Mouse (Mus musculus) lung, postnatal 25 days (tissue): ENCODE measurements around the gene Vangl1.

ENCODE experiments used
- DNase-seq: peaks from one replicate; pipeline ENCODE4 v3.0.0; 2022; ENCODE audit warnings: low spot score

Vangl1 gene

DNA sequence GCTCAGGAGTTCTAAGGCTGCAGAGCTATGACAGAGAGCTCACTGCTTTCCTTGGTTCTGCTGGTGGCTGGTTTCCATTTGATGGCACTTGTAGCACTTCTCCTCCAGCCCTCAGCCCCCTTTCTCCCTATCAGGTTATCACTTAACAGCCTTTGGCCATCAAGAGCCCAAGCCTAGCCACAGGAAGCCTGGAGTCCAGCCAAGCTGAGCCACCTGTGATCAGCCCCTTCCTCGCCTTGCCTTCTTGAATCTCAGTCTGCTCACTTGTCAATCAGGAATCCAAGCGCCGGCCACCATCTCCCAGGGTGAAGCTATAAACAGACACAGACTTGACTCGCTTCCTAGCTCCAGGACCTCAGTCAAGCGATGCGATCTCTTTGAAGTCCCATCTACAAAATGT is 6.0 kb downstream of the Vangl1 start:
- no peak for DNase-seq

DNA sequence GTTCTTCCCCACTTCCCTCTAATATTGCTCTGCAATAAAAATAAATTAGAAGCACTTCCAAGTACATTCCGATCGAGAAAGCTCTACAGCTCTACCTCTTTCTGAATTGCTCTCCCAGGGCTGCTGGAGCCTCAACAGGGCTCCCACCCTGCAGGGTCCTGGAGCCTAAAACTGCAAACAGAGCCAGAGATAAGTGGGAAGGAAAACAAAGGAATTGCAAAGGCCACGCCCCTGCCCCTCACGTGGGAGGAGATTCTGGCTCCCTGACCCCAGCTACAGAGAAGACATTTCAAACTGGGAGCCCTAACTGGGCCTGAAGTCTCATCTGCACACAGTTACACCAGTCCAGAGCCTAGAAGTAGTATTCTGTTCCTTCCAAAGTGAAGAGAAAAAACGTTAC is 6.7 kb downstream of the Vangl1 start:
- no peak for DNase-seq

DNA sequence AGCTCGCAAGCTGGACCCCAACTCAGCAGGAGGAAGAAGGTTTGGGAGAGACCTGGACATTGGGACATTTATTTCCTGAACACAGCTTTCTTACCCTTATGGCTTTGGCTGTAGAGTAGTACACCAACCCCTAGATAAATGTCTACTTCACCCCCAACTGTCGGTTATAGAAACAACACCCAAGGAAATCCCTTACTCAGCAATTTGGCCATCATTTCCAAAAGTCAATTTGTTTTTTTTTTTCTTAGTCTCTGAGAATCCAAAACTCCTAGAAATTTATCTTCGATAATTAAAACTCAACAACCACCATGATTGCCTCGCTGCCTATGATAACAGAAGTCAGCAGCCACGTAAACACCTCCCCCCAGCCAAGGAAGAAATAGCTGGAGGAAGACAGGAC is 7.3 kb downstream of the Vangl1 start:
- DNase-seq: no peak

DNA sequence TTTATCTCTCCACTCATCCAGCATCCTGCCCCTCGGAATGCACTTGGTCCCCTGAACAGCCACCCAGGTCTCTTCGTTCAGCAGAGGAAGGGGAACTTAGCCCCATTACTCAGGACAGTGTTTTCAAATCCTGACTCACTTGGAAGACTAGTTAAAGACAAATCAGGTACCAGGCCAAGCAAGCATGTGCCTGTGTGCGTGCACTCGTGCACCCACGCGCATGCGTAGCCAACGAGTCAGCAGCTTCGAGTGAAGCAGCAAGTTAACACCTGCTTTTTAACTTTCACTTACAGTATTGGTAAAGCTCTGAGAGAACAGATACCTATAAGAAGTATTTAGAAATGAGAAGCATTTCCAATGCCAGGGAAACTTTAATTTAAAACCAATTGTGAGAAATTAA is 8.3 kb downstream of the Vangl1 start:
- no peak for DNase-seq

DNA sequence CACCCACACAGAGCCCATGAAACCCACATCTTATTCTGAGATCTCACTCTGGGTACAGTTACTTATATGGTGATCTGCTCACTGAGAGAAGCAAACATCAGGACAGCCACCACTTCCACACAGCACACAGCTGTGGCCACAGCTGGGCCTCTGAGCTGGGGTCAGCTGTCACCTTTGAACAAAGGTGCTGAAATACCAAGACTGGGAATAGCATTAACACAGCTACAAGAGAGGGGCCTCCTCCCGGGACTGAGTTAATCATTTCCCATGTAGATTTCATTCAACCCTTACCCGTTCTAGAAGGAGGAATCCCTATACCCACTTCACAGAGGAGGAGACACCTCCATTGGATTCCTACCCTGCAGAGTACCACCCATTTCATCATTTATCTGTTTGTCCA is 8.7 kb downstream of the Vangl1 start:
- no peak for DNase-seq

DNA sequence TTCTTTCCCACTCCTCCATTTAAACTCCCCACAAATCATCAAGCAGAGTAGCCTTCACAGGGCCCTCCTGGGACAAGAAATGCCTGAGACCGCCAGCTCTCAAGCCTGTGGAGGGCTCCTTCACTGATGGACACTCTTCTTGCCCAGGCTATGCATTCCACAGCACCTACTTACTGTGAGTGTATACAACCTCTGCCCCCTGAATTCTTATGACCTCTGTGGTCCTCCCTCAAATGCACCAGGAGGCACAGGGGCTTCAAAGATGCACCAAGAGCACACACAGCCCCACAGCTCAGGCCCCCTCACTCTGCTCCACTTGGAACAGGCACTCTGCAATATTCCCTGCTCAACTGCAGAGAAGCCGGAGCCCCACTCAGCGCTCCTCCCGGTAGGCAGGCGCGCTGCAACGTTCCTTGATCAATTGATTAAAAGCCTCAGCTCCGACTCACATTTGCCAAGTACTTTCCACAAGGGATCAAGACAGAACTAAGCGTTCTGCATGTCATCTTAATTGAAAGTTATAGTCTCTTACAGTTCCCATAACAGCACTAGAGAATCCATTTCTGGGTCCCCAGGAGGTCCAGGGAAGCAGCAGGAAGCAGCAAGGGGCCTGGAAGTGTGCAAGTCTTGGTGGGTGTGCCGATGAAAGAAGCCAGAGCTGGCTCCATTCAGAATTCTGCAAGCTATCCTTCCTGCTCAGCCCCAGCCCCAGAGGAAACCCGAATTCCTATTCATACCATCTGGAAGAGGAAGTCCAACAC is 10.0 kb downstream of the Vangl1 start:
- no peak for DNase-seq

DNA sequence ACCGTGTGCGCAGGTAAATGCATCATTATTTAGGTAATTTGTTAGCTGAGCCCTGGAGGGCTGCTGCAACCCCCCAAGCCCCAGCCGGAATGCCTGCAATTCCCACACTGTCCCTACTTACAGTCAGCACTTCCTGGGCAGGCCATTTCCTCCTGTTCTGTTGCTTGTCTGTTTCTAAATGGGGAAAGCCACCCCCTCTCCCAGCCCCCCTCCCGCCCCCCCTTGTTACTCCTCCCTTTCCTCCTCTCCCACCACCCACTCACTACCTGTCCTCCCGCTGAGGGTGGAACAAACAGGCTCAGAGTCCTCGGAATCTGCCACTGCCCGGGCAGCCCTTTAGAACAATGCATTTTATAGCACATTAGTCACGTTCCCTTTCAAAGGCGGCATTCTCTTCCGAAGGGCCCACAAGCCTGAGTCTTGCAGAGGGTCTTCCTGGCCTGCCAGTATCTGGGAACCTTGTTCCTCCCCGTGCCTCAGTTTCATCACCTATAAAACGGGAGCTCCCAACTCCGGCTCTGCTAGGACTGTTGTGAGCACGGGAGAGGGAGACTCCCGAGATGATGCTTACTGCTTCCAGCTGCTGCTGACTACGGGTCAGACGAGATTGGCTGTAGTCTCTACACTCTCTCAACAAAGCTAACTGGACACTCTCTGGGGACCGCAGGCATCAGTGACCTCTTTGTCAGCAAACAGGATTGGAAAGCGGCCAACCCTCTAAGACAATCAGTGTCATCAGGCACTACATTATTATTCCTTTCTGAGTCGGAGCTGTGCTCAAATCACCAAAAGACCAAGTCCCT is 10.8 kb downstream of the Vangl1 start:
- DNase-seq: no peak

DNA sequence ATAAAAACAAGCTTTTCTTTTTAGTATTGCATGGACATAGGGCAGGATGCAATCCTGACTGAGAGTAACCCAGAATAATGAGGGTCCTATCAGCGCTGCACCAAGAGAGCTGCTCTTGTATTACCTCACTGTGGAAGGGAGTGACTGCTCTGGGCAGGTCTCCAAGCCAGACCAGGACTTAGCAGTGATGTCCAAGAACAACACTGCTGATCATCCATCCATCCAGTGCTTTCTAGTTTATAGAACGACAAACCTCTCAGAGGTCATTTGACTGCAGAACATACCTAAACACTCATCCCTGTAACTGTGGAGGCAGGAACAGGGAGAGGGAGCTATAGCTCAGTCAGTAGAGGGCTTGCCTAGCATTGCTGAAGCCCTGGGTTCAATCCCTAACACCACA is 11.9 kb downstream of the Vangl1 start:
- no peak for DNase-seq

DNA sequence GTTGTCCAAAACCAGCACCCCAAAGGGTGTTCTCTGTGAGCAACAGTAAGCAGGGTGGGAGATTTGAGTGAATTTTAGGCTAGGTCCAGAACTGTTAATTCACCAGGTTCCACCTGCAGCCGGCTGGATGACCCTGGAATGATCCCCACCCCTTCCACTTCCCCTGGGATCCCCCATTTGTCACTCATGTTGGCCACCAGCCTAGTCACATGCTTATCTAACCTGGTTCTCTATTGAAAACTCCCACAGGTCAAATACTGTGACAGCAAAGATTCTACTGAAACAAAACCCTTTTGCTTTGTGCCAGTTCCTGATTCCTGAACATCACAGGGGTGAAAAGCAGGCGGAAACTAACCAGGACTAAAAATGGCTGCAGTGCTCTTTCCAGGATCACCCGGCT is 12.9 kb downstream of the Vangl1 start:
- no peak for DNase-seq

DNA sequence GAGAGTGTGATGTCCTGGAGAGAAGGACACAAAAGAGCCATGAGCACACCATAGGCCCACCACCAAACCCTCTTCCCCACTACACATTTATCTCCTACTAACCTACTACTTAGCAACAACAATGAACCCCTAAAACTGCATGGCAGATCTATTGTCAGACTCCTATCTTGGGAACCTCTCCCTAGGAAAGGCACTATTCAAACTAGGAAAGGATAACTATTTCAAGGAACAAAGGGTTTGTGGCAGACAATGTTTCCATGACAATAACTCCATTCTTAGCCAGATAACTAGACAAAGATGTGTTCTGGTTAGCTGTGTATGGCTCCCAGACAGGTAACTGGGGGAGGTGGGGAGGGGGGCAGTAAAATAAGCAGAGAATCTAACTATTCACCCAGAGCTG is 13.9 kb downstream of the Vangl1 start:
- DNase-seq: no peak

DNA sequence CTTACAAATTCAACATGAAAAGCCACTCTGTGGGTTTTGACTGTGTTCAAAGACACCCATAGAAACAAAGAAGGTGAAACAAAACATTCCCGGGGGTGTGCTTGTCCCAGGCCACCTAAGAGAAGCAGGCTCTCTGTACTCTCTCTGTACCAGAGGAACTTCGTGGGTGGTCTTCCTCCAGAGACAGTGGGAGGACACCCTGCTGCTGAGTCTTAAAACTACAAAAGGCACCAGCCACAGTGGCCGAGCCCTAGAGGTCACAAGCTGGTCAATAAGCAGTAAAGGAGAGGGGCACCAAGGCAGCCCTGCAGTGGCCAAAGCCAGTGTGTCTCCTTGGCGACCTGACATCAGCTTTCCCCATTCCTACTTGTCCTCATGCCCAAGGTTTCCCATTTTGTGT is 14.5 kb downstream of the Vangl1 start:
- DNase-seq: no peak

DNA sequence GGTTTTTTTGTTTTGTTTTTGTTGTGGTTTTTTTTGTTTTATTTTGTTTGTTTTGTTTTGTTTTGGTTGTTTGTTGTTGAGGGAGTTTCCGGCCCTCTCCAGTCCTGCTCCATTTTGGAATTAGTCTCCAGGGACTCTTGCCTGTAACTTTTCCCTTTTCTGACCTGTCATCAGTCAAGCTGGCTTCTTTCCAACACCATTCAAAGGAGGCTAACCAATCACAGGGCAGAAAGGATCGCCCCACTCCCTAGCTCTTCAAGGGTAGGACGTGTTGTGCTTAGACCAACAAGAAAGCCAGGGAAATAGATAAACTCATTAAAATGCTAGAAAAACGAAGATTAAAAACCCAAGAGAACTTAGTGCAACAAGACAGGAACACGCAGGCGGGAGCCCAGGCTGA is 15.5 kb downstream of the Vangl1 start:
- DNase-seq: no peak

DNA sequence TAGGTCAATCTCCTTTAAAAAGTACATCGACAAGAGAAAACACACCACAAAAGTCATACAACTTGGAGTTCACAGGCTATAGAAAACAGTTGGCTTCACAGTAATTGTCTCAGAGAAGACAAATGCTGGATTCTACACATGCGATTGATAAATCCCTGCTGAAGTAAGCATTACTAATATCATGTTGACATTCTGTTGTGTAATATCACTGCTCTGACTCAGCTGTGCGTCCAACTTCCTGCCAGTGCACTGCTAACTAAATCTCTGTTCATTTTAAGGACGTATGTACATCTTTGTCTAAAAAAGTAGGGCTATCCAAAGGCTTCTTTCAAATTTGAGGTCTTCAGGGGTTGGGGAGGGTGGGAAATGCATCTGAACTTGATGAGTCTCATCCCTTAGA is 17.1 kb downstream of the Vangl1 start:
- DNase-seq: no peak

DNA sequence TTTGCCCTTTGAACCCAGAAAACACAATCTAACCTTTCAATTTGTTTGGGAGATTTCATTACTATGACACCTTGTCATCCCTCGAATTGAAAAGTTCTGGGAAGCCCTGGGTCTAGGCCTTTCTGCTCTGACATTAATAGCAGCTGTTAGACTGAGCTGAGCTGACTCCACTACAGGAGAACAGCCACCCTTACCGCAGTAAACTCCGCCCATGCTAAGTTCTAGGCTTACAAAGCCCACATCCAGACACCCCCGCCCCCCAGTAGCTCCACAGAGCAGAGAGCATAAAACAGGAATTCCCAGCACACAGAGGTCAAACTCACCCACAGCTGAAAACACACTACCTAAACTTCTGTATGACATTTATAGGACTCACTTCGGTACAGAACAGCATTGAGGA is 19.8 kb downstream of the Vangl1 start:
- DNase-seq: no peak

DNA sequence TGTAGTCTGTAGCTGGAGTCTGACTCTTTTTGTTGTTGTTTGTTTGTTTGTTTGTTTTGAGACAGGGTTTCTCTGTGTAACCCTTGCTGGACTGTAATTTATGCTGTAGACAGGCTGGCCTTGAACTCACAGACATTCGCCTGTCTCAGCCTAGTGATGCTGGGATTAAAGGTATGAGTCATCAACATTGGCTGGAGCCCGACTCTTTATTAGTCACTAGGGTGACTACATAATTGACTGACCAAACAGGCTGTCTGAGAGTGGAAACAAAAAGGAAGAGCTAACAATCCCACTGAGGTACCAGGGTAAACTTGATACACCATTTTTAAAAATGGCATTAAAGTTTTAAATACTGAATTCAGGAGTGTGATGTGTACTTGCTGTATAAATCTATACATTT is 21.9 kb downstream of the Vangl1 start:
- no peak for DNase-seq

DNA sequence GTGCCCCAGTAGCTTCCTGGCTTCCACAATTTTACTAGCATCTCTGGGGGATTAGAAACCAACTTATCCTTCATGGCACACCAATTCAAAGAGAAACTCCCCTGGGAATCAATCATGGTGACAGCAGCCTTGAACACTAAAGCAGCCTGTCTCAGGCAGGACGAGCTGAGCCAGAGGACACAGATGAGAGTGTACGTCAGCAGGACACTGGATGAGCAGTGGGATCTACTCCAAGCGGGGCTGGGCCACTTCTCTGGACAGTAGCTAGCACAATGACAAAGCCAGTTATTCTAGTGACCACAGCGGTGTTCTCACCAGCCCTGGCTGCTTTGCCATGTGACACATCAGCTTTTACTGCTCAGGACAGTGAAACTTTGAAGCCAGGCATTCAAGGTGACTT is 23.3 kb downstream of the Vangl1 start:
- DNase-seq: no peak

DNA sequence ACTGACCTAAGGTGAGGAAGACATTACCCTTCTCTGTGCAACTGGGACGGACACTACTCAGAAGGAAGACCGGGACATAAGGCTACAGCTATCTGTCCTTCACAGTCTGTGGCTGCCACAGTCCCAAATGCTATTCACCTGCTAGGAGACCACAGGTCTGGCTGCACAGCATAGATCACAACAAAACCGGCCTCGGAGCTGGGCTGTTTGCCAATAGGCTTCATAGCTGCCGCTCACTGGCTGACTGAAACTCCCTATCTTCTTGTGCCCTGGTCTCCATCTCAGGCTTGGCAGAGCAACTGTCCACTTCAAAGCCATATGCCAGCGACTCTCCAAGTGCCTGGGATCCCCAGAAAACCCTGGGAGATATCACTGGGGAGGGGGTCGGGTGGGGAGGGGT is 23.7 kb downstream of the Vangl1 start:
- DNase-seq: no peak

DNA sequence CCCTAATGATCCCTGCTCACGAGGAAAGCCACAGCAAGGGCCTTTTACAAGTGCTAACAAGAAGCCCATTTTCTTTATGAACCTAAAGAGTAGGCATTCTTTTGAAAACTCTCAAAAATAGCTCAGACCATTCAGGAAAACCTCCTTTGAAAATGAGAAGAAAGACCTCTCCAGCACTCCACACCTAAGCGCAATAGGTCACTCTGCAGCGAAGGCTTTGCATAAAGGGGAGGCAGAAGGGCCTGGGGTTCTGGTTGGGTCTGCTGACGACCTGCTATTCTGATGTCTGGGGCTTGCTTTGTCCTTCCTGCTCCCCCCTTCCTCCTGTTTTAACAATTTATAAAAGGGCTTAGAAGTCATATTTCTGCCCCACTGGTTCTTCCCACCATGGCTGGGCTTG is 24.6 kb downstream of the Vangl1 start:
- DNase-seq: no peak

DNA sequence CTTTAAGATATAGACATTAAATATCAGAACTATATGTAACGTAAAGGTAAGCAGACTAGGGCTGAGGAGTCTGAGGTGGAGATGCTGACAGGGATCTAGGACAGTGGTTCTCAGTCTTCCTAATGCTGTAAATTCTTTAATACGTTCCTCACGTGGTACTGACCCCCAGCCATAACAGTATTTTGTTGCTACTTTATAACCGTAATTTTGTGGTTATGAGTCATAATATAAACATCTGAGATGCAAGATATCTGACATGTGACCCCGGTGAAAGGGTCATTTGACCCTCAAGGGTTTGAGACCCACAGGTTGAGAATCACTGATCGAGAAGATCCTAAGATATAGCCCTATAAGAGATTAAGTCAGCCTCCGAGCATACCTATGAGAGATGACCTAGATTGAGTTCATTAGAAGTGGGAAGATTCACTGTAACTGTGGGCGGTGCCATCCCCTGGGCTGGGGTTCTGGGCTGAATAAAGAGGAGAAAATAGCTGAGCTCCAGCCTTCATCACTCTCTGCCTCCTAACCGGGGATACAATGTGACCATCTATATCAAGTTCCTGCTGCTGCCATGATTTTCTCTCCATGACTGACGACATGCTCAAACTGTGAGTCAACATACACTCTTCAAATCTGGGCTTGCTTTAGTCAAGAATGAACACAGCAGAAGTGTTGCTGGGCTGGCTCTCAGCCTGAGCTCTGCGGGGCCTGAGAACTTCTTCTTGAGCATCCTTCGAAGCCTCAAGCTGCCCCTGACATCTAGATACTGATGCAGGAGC is 26.5 kb downstream of the Vangl1 start:
- no peak for DNase-seq

DNA sequence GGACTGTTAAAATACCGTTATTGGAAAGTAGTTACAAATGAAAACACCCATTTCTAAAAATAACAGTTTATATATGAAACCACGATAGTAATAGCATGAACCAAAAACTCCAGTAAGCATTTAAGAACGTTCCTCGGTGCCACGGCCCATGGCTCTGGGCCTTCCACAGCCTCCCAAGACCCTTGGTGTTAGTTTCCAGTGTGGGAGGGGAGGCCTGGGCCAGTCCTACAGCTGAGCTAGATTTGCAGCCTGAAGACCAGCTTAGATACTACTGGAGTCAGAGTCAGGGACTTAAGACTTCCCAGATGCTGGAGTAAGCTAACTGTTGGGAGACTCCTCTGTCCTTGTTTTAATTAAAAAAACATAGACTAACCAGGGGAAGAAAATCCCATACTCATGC is 28.4 kb downstream of the Vangl1 start:
- DNase-seq: no peak

DNA sequence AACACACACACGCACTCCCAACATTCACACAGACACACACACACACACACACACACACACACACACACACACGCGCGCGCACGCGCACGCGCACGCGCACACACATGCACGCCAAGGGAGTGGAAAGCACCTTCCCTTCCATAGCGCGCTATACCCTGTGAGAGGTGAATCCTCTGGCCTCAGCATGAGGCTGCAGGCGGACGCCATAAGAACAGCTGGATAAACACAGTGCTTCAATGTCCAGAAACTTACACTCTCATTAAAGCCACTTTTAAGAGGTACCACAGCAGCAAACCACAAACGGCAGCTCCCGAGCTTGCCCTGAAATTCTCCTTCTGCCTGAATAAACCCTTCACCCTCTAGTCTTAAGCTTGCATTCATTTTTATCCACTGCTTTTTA is 28.8 kb downstream of the Vangl1 start:
- no peak for DNase-seq

DNA sequence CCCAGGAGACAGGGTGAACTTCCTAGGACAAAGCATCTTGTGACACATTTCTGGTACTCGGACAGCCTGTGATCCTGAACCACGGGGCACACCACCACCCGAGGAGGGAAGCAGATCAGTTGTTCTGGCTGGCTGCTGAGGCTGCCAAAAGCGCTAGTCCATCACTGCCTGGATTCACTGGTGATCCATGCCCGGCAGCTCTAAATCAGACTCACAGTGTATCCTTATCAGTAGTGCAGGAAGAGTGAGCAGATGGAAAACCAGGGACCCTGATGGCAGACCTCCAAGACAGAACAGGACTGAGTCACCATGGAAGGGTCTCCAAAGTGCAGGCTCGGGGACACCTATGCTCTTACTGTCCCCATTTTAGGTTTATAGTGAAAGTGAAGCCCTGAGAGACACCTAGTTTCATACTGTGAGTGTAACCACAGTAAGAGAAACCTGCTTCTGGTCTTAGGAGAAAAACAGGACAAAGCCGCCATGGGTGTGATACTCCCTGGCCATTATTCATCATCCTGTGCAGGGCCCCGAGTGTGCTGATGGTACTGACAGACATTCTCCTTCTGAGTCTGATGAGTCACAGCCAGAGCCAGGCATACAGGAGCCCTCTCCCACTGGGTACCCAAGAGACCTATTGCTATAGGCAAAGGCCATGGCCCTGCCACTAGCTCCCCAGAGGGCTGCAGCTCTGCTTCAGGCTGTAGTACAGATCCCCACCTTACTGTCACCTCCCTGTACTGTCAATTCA is 30.2 kb downstream of the Vangl1 start:
- DNase-seq: no peak
